Mouse (Mus musculus) embryonic facial prominence, embryonic 10.5 days (tissue): ENCODE data around the gene Rmnd5b. TPM values are rescaled to one million over a fixed set of nuclear protein-coding genes. Genes with fewer than 3 reads are reported as not detected.
"Not testable (repeated sequence)": the region's sequence is repeated elsewhere in the genome, so short reads cannot be mapped to it uniquely, and the experiment has no call there.

ENCODE experiments used
- DNase-seq: peaks from one replicate; pipeline ENCODE4 v3.0.0-alpha.2; 2017; ENCODE audit warnings: low spot score
- H3K27ac ChIP-seq: fragments of 300-500 bp; sonication (generic); replicated peaks from 2 replicates; pipeline ENCODE4 v1.5.1; 2016; ENCODE audit warnings: mild to moderate bottlenecking
- H3K27me3 ChIP-seq: fragments of 300-500 bp; sonication (generic); replicated peaks from 2 replicates; pipeline ENCODE4 v1.6.1; 2016; ENCODE audit warnings: low read depth, mild to moderate bottlenecking; ENCODE audit not compliant: poor library complexity, severe bottlenecking
- H3K36me3 ChIP-seq: fragments of 300-500 bp; sonication (generic); replicated peaks from 2 replicates; pipeline ENCODE4 v1.6.1; 2016; ENCODE audit warnings: mild to moderate bottlenecking, moderate library complexity
- H3K4me1 ChIP-seq: fragments of 300-500 bp; sonication (generic); 2 replicates; pipeline ENCODE4 v1.6.1; 2016
- H3K4me3 ChIP-seq: fragments of 300-500 bp; sonication (generic); 2 replicates; pipeline ENCODE4 v1.5.1; 2016; ENCODE audit warnings: mild to moderate bottlenecking, moderate library complexity
- H3K9me3 ChIP-seq: fragments of 300-500 bp; sonication (generic); 2 replicates; pipeline ENCODE4 v1.6.1; 2016; ENCODE audit warnings: mild to moderate bottlenecking
- WGBS: fragments of 180-500 bp; shearing (Covaris S2); methylation state at CpG from one replicate; pipeline ENCODE4 v1.1.7; 2016; 5-methylcytosine and 5-hydroxymethylcytosine counted together
- polyA plus RNA-seq: library from polyadenylated mRNA; unstranded; fragments of >200 nt; fragmentation: Nextera tagmentation; extraction: Ambion mirVana; gene quantifications from 2 replicates; pipeline ENCODE4 v1.2.1, GENCODE M21; 2016

Gene Rmnd5b
- polyA plus RNA-seq, 1 experiment from 2014 or later = 38.1 TPM

- H3K9me3 ChIP-seq, H3K27me3 ChIP-seq, DNase-seq, H3K36me3 ChIP-seq: not testable (repeated sequence)
- Histone ChIP-seq H3K4me1 (peaks cover 28% of the 10 kb centered on the region), H3K4me3 (peak overlapping the region; percentile 56), H3K27ac (peak overlapping the region; percentile 88; the same call in 1 of the 2 replicates)
- 91% methylated on average over 7 of the region's 7 CpGs for WGBS
Observed at GRCm38 (mm10) chr11:51616113-51616512, 19.6 kb downstream of the Rmnd5b start.

- H3K27ac ChIP-seq = peak overlapping the region; percentile 88
- 2% methylated on average over 14 of the region's 14 CpGs for WGBS
Observed at GRCm38 (mm10) chr11:51615601-51616000, 20.1 kb downstream of the Rmnd5b start.

GRCm38 (mm10) chr11:51615129-51615528, 20.6 kb downstream of the Rmnd5b start:
- Histone ChIP-seq H3K9me3 (no peaks in the 10 kb centered on the region), H3K36me3 (no peaks in the 10 kb centered on the region), H3K27me3 (no peaks in the 10 kb centered on the region), H3K4me3 (peak overlapping the region; percentile 56), H3K4me1 (peaks cover 18% of the 10 kb centered on the region), H3K27ac (peak overlapping the region; percentile 88)
- WGBS = 39% methylated on average over 7 of the region's 7 CpGs
- no peak for DNase-seq

More at GRCm38 (mm10) chr11:51615601-51616000, 20.1 kb downstream of the Rmnd5b start:
- H3K4me1 ChIP-seq = peaks cover 23% of the 10 kb centered on the region
- peak; percentile 83 for DNase-seq
- H3K27me3 ChIP-seq = no peaks in the 10 kb centered on the region
- H3K9me3 ChIP-seq = no peaks in the 10 kb centered on the region
- H3K4me3 ChIP-seq = peak overlapping the region; percentile 56
- H3K36me3 ChIP-seq = no peaks in the 10 kb centered on the region

- 0 out of 2 replicates have a peak overlapping the region, but pooled peaks have one; percentile 88 for H3K27ac ChIP-seq
- peaks cover 17% of the 10 kb centered on the region for H3K4me1 ChIP-seq
- DNase-seq = no peak
- no peaks in the 10 kb centered on the region for H3K36me3 ChIP-seq
- no peak overlapping the region for H3K4me3 ChIP-seq
- 77% methylated on average over 8 of the region's 8 CpGs for WGBS
- H3K27me3 ChIP-seq = no peaks in the 10 kb centered on the region
- H3K9me3 ChIP-seq = no peaks in the 10 kb centered on the region
Observed at GRCm38 (mm10) chr11:51614256-51614655, 21.4 kb downstream of the Rmnd5b start.

GRCm38 (mm10) chr11:51609940-51610339, 25.8 kb downstream of the Rmnd5b start:
- WGBS = 90% methylated on average over 5 of the region's 5 CpGs
- not testable (repeated sequence) for H3K27ac ChIP-seq, DNase-seq, H3K9me3 ChIP-seq, H3K4me3 ChIP-seq, H3K27me3 ChIP-seq
- H3K36me3 ChIP-seq = peaks cover 14% of the 10 kb centered on the region
- peaks cover 17% of the 10 kb centered on the region for H3K4me1 ChIP-seq

- H3K4me3 ChIP-seq = no peak overlapping the region
- no peaks in the 10 kb centered on the region for H3K9me3 ChIP-seq
- H3K27ac ChIP-seq = no peak overlapping the region
- 85% methylated on average over 3 of the region's 3 CpGs for WGBS
- peaks cover 17% of the 10 kb centered on the region for H3K4me1 ChIP-seq
- no peaks in the 10 kb centered on the region for H3K27me3 ChIP-seq
- peaks cover 19% of the 10 kb centered on the region for H3K36me3 ChIP-seq
- no peak for DNase-seq
Observed at GRCm38 (mm10) chr11:51609266-51609909, 26.3 kb downstream of the Rmnd5b start.

- Histone ChIP-seq H3K4me3 (peak overlapping the region; percentile 100), H3K9me3 (no peaks in the 10 kb centered on the region), H3K4me1 (peaks cover 36% of the 10 kb centered on the region), H3K27ac (peak overlapping the region; percentile 100), H3K27me3 (no peaks in the 10 kb centered on the region), H3K36me3 (peaks cover 41% of the 10 kb centered on the region)
- WGBS = 13% methylated on average over 15 of the region's 15 CpGs
- no peak for DNase-seq
Observed at GRCm38 (mm10) chr11:51607096-51607738, 28.5 kb downstream of the Rmnd5b start.

- peak within 1 kb of the TSS; percentile 100 for H3K4me3 ChIP-seq
- H3K36me3 ChIP-seq = peaks cover 48% of the 10 kb centered on the region
- under 1% methylated on average over 91 of the region's 91 CpGs for WGBS
- peaks cover 41% of the 10 kb centered on the region for H3K4me1 ChIP-seq
- H3K27me3 ChIP-seq = no peaks in the 10 kb centered on the region
- peak within 1 kb of the TSS; percentile 100 for H3K27ac ChIP-seq
- peak; percentile 97 for DNase-seq
- H3K9me3 ChIP-seq = no peaks in the 10 kb centered on the region
Observed at GRCm38 (mm10) chr11:51606447-51607095, 29.1 kb downstream of the Rmnd5b start, which contains the start of gene Hnrnpab. TSS of gene Hnrnpab (minus strand) at chr11:51606847.

- Histone ChIP-seq H3K27me3 (no peaks in the 10 kb centered on the region), H3K27ac (peak overlapping the region; percentile 100), H3K9me3 (no peaks in the 10 kb centered on the region), H3K4me3 (peak overlapping the region; percentile 100), H3K36me3 (peaks cover 55% of the 10 kb centered on the region), H3K4me1 (peaks cover 43% of the 10 kb centered on the region)
- peak; percentile 86 for DNase-seq
- under 1% methylated on average over 81 of the region's 81 CpGs for WGBS
Observed at GRCm38 (mm10) chr11:51605602-51606446, 29.9 kb downstream of the Rmnd5b start.

- peaks cover 91% of the 10 kb centered on the region for H3K36me3 ChIP-seq
- DNase-seq = no peak
Observed at GRCm38 (mm10) chr11:51602253-51602652, 33.4 kb downstream of the Rmnd5b start.

GRCm38 (mm10) chr11:51597553-51597952, 38.1 kb downstream of the Rmnd5b start:
- Histone ChIP-seq H3K27me3 (no peaks in the 10 kb centered on the region), H3K36me3 (peaks cover 100% of the 10 kb centered on the region), H3K4me3 (no peak overlapping the region), H3K4me1 (peaks cover 11% of the 10 kb centered on the region), H3K9me3 (no peaks in the 10 kb centered on the region), H3K27ac (no peak overlapping the region)
- 83% methylated on average over 2 of the region's 2 CpGs for WGBS
- DNase-seq = no peak

More at GRCm38 (mm10) chr11:51602253-51602652, 33.4 kb downstream of the Rmnd5b start:
- WGBS = 93% methylated on average over 3 of the region's 3 CpGs
- Histone ChIP-seq H3K27ac (no peak overlapping the region), H3K4me3 (peak overlapping the region; percentile 11; the same call in 1 of the 2 replicates), H3K4me1 (peaks cover 37% of the 10 kb centered on the region), H3K9me3 (no peaks in the 10 kb centered on the region), H3K27me3 (no peaks in the 10 kb centered on the region)
